Mouse (Mus musculus): ENCODE results near the gene Tspan9.

- TF ChIP-seq GATA1 (IDR thresholded peaks at IDR 0.05; ENCODE audit: borderline replicate concordance, low read length) (no peak), FLI1 (IDR thresholded peaks at IDR 0.05; ENCODE audit: low read length) (no peak)
These were observed 171.5 kb downstream of the Tspan9 start for GRCm38 (mm10) chr6:127971931-127972330.
